Mouse (Mus musculus) kidney, embryonic 16.5 days (tissue): ENCODE results near the gene Casq2. TPM values are rescaled to one million over a fixed set of nuclear protein-coding genes. Genes with fewer than 3 reads are reported as not detected.

Source experiments
- ATAC-seq: fragments of 200-750 bp; cut with Nextera tagmentation; 2 replicates; pipeline ENCODE4 v1.8.0; 2017; ENCODE audit warnings: moderate TSS enrichment; ENCODE audit not compliant: low FRiP score, low TSS enrichment
- H3K27ac ChIP-seq: fragments of 300-500 bp; sonication (generic); 2 replicates; pipeline ENCODE4 v1.5.1; 2014; ENCODE audit warnings: low read length
- H3K27me3 ChIP-seq: fragments of 300-500 bp; sonication (generic); 2 replicates; pipeline ENCODE4 v1.6.1; 2014; ENCODE audit warnings: low read length, control low read depth, mixed read lengths; ENCODE audit not compliant: insufficient read depth
- H3K36me3 ChIP-seq: fragments of 300-500 bp; sonication (generic); 2 replicates; pipeline ENCODE4 v1.6.1; 2014; ENCODE audit warnings: low read length, control low read depth, mixed read lengths; ENCODE audit not compliant: insufficient read depth
- H3K4me1 ChIP-seq: fragments of 300-500 bp; sonication (generic); 2 replicates; pipeline ENCODE4 v1.6.1; 2014; ENCODE audit warnings: low read length, control low read depth, mixed read lengths; ENCODE audit not compliant: insufficient read depth
- H3K4me2 ChIP-seq: fragments of 300-500 bp; sonication (generic); replicated peaks from 2 replicates; pipeline ENCODE4 v1.6.1; 2014; ENCODE audit warnings: low read depth, low read length
- H3K4me3 ChIP-seq: fragments of 300-500 bp; sonication (generic); 2 replicates; pipeline ENCODE4 v1.5.1; 2014; ENCODE audit warnings: mild to moderate bottlenecking, low read length
- H3K9ac ChIP-seq: fragments of 300-500 bp; sonication (generic); replicated peaks from 2 replicates; pipeline ENCODE4 v1.6.1; 2014; ENCODE audit warnings: low read length
- H3K9me3 ChIP-seq: fragments of 300-500 bp; sonication (generic); 2 replicates; pipeline ENCODE4 v1.6.1; 2016; ENCODE audit warnings: low read length, control low read depth
- WGBS: fragments of 180-500 bp; shearing (Covaris S2); extraction: QIAGEN DNeasy Blood & Tissue Kit; methylation state at CpG from one replicate; pipeline ENCODE4 v1.1.7; 2014; 5-methylcytosine and 5-hydroxymethylcytosine counted together
- polyA plus RNA-seq: library from polyadenylated mRNA; unstranded; fragments of >200 nt; fragmentation: Nextera tagmentation; extraction: Ambion mirVana; gene quantifications from 2 replicates; pipeline ENCODE4 v1.2.1, GENCODE M21; 2015

Casq2 gene
- polyA plus RNA-seq, 1 experiment from 2014 or later, result 3.6 TPM

- H3K36me3 ChIP-seq, result peaks cover 6% of the 10 kb centered on the region
- no peak for ATAC-seq
- H3K4me1 ChIP-seq, result peaks cover 84% of the 10 kb centered on the region
- 23% methylated on average over 11 of the region's 11 CpGs for WGBS
- H3K9ac ChIP-seq, result 0 out of 2 replicates have a peak overlapping the region, but pooled peaks have one; percentile 20
- H3K4me3 ChIP-seq, result no peak overlapping the region
- peak overlapping the region; percentile 31 for H3K4me2 ChIP-seq
- H3K27me3 ChIP-seq, result no peaks in the 10 kb centered on the region
- peak overlapping the region; percentile 80 for H3K27ac ChIP-seq
- H3K9me3 ChIP-seq, result no peaks in the 10 kb centered on the region
These were observed 108.3 kb downstream of the Casq2 start for GRCm38 (mm10) chr3:102194291-102195051.

GRCm38 (mm10) chr3:102195762-102196161 lies 109.5 kb downstream of the Casq2 start:
- Histone ChIP-seq H3K4me1 (peaks cover 90% of the 10 kb centered on the region), H3K4me2 (0 out of 2 replicates have a peak overlapping the region, but pooled peaks have one; percentile 6), H3K27me3 (no peaks in the 10 kb centered on the region), H3K9me3 (no peaks in the 10 kb centered on the region), H3K36me3 (peaks cover 6% of the 10 kb centered on the region), H3K9ac (no peak overlapping the region), H3K4me3 (no peak overlapping the region), H3K27ac (peak overlapping the region; percentile 59; the same call in 1 of the 2 replicates)
- peak; percentile 33 for ATAC-seq
- 21% methylated on average over 2 of the region's 2 CpGs for WGBS

Other genes with a start within 250 kb of the Casq2 start
- gene Mab21l3, start 237.5 kb upstream of the Casq2 start, polyA plus RNA-seq, result 0.78 and 1.0 TPM in 2 replicates
- 3.0 and 3.3 TPM in 2 replicates for gene Slc22a15, start 162.0 kb upstream of the Casq2 start, polyA plus RNA-seq
- 0.06 TPM in 1 of 2 replicates, not detected in the other for gene Nhlh2, start 76.3 kb upstream of the Casq2 start, polyA plus RNA-seq
- gene Vangl1, start 118.3 kb downstream of the Casq2 start, polyA plus RNA-seq, result 21.1 and 21.7 TPM in 2 replicates